Mouse (Mus musculus): ENCODE results near the gene Dnm1. TPM values are rescaled to one million over a fixed set of nuclear protein-coding genes. Genes with fewer than 3 reads are reported as not detected.

The Dnm1 gene
- polyA plus RNA-seq (2015; fragmentation: Illumina TruSeq; extraction: RNeasy Lipid Tissue Mini Kit (QIAGEN cat#74804); ENCODE audit: low read depth, low replicate concordance): 752 TPM

GRCm38 (mm10) chr2:32353007-32353542 is at the start of gene Dnm1:
Dnm1 (minus strand) TSS chr2:32353338.

GRCm38 (mm10) chr2:32395484-32395945 is 42.4 kb upstream of the Dnm1 start, which contains the start of gene Ptges2:
Ptges2 (plus strand) TSS chr2:32395896.

GRCm38 (mm10) chr2:32387706-32388490 is 34.8 kb upstream of the Dnm1 start, which contains the start of gene Lcn2:
Lcn2 (minus strand) TSS chr2:32388252.

GRCm38 (mm10) chr2:32381775-32382223 is 28.7 kb upstream of the Dnm1 start, which contains the start of gene 1110008P14Rik:
1110008P14Rik (minus strand) TSS chr2:32381938.

GRCm38 (mm10) chr2:32352151-32353006 is 759 bp downstream of the Dnm1 start, which contains the start of gene Ciz1:
Ciz1 (plus strand) TSS chr2:32352327.

GRCm38 (mm10) chr2:32287923-32288367 is 65.2 kb downstream of the Dnm1 start, which contains the start of gene Swi5:
Swi5 (minus strand) TSS chr2:32288075.

GRCm38 (mm10) chr2:32287334-32287840 is 65.8 kb downstream of the Dnm1 start, which contains the start of gene Golga2:
Golga2 (plus strand) TSS chr2:32287384.

GRCm38 (mm10) chr2:32259657-32260417 is 93.3 kb downstream of the Dnm1 start, which contains the start of gene Uck1:
Uck1 (minus strand) TSS chr2:32260159.

Other genes with a start within 250 kb of the Dnm1 start
- 104 TPM for gene Prrc2b, start 202.3 kb downstream of the Dnm1 start, polyA plus RNA-seq (2015; fragmentation: Illumina TruSeq; extraction: RNeasy Lipid Tissue Mini Kit (QIAGEN cat#74804); ENCODE audit: low read depth, low replicate concordance)
- 12.8 TPM for gene Pomt1, start 116.7 kb downstream of the Dnm1 start, polyA plus RNA-seq (2015; fragmentation: Illumina TruSeq; extraction: RNeasy Lipid Tissue Mini Kit (QIAGEN cat#74804); ENCODE audit: low read depth, low replicate concordance)
- gene Uck1, start 93.2 kb downstream of the Dnm1 start, polyA plus RNA-seq (2015; fragmentation: Illumina TruSeq; extraction: RNeasy Lipid Tissue Mini Kit (QIAGEN cat#74804); ENCODE audit: low read depth, low replicate concordance): 60.4 TPM
- gene Golga2, start 66.0 kb downstream of the Dnm1 start, polyA plus RNA-seq (2015; fragmentation: Illumina TruSeq; extraction: RNeasy Lipid Tissue Mini Kit (QIAGEN cat#74804); ENCODE audit: low read depth, low replicate concordance): 61.7 TPM
- gene Swi5, start 65.3 kb downstream of the Dnm1 start, polyA plus RNA-seq (2015; fragmentation: Illumina TruSeq; extraction: RNeasy Lipid Tissue Mini Kit (QIAGEN cat#74804); ENCODE audit: low read depth, low replicate concordance): 488 TPM
- 59.5 TPM for gene Ciz1, start 1.0 kb downstream of the Dnm1 start, polyA plus RNA-seq (2015; fragmentation: Illumina TruSeq; extraction: RNeasy Lipid Tissue Mini Kit (QIAGEN cat#74804); ENCODE audit: low read depth, low replicate concordance)
- gene 1110008P14Rik, start 28.6 kb upstream of the Dnm1 start, polyA plus RNA-seq (2015; fragmentation: Illumina TruSeq; extraction: RNeasy Lipid Tissue Mini Kit (QIAGEN cat#74804); ENCODE audit: low read depth, low replicate concordance): 442 TPM
- 1.5 TPM for gene Lcn2, start 34.9 kb upstream of the Dnm1 start, polyA plus RNA-seq (2015; fragmentation: Illumina TruSeq; extraction: RNeasy Lipid Tissue Mini Kit (QIAGEN cat#74804); ENCODE audit: low read depth, low replicate concordance)
- 60.8 TPM for gene Ptges2, start 42.6 kb upstream of the Dnm1 start, polyA plus RNA-seq (2015; fragmentation: Illumina TruSeq; extraction: RNeasy Lipid Tissue Mini Kit (QIAGEN cat#74804); ENCODE audit: low read depth, low replicate concordance)
- gene Naif1, start 97.1 kb upstream of the Dnm1 start, polyA plus RNA-seq (2015; fragmentation: Illumina TruSeq; extraction: RNeasy Lipid Tissue Mini Kit (QIAGEN cat#74804); ENCODE audit: low read depth, low replicate concordance): 2.4 TPM
- gene Slc25a25, start 98.1 kb upstream of the Dnm1 start, polyA plus RNA-seq (2015; fragmentation: Illumina TruSeq; extraction: RNeasy Lipid Tissue Mini Kit (QIAGEN cat#74804); ENCODE audit: low read depth, low replicate concordance): 57.6 TPM
- gene Fam102a, start 182.0 kb upstream of the Dnm1 start, polyA plus RNA-seq (2015; fragmentation: Illumina TruSeq; extraction: RNeasy Lipid Tissue Mini Kit (QIAGEN cat#74804); ENCODE audit: low read depth, low replicate concordance): 45.6 TPM
- gene Dpm2, start 217.5 kb upstream of the Dnm1 start, polyA plus RNA-seq (2015; fragmentation: Illumina TruSeq; extraction: RNeasy Lipid Tissue Mini Kit (QIAGEN cat#74804); ENCODE audit: low read depth, low replicate concordance): 99.3 TPM
- gene Pip5kl1, start 221.5 kb upstream of the Dnm1 start, polyA plus RNA-seq (2015; fragmentation: Illumina TruSeq; extraction: RNeasy Lipid Tissue Mini Kit (QIAGEN cat#74804); ENCODE audit: low read depth, low replicate concordance): 10.5 TPM
- gene 9430097D07Rik, start 222.3 kb upstream of the Dnm1 start, polyA plus RNA-seq (2015; fragmentation: Illumina TruSeq; extraction: RNeasy Lipid Tissue Mini Kit (QIAGEN cat#74804); ENCODE audit: low read depth, low replicate concordance): 0.71 TPM
- 30.5 TPM for gene St6galnac4, start 233.8 kb upstream of the Dnm1 start, polyA plus RNA-seq (2015; fragmentation: Illumina TruSeq; extraction: RNeasy Lipid Tissue Mini Kit (QIAGEN cat#74804); ENCODE audit: low read depth, low replicate concordance)
- 122 TPM for gene St6galnac6, start 246.4 kb upstream of the Dnm1 start, polyA plus RNA-seq (2015; fragmentation: Illumina TruSeq; extraction: RNeasy Lipid Tissue Mini Kit (QIAGEN cat#74804); ENCODE audit: low read depth, low replicate concordance)